ENCODE assay signal across 10 mouse cellular contexts in genomic region chr9:121382568-121382967, GRCm38 (mm10).
DNase-seq lines count a peak whose midpoint lies in the region; ATAC-seq lines count a peak whose summit lies in the region.
"Had no signal": no experiment of that assay in that cellular context is flagged by ENCODE, and none has a peak within 500 bp of the region (broad histone marks: within the 10 kb centered on the region; RNA-seq: fewer than 3 reads in every experiment).

No protein-coding gene starts in this region.

- H3K4me1 ChIP-seq in midbrain, embryonic 12.5 days, result peaks cover 33% of the 10 kb centered on the region
- H3K4me1 ChIP-seq in midbrain, embryonic 15.5 days, result peaks cover 14% of the 10 kb centered on the region
- H3K4me1 ChIP-seq in limb, embryonic 10.5 days, result peaks cover 9% of the 10 kb centered on the region; the same call in 1 of the 2 replicates

- no peaks in the 10 kb centered on the region for H3K27me3 ChIP-seq in midbrain, embryonic 12.5 days
- H3K27me3 ChIP-seq in midbrain, embryonic 15.5 days (replicated peaks), result no peaks in the 10 kb centered on the region
- H3K27me3 ChIP-seq in limb, embryonic 10.5 days (ENCODE audit: low read depth, poor library complexity, severe bottlenecking), result no peaks in the 10 kb centered on the region
- H3K27me3 ChIP-seq: neural tube, embryonic 12.5 days had no signal

- H3K4me3 ChIP-seq in midbrain, embryonic 12.5 days, result no peak overlapping the region
- H3K4me3 ChIP-seq in midbrain, embryonic 15.5 days, result no peak overlapping the region
- no peak overlapping the region for H3K4me3 ChIP-seq in limb, embryonic 10.5 days
- H3K4me3 ChIP-seq: erythroblast, embryonic 14.5 days; neural tube, embryonic 12.5 days had no signal

- no peaks in the 10 kb centered on the region for H3K9me3 ChIP-seq in midbrain, embryonic 12.5 days
- H3K9me3 ChIP-seq in midbrain, embryonic 15.5 days, result no peaks in the 10 kb centered on the region
- H3K9me3 ChIP-seq in limb, embryonic 10.5 days (replicated peaks), result no peaks in the 10 kb centered on the region
- H3K9me3 ChIP-seq: neural tube, embryonic 12.5 days had no signal

- no peaks in the 10 kb centered on the region; the same call in 1 of the 2 replicates for H3K36me3 ChIP-seq in midbrain, embryonic 12.5 days
- no peaks in the 10 kb centered on the region for H3K36me3 ChIP-seq in midbrain, embryonic 15.5 days (replicated peaks)
- H3K36me3 ChIP-seq in limb, embryonic 10.5 days, result no peaks in the 10 kb centered on the region
- H3K36me3 ChIP-seq: neural tube, embryonic 12.5 days had no signal

- no peak overlapping the region for H3K27ac ChIP-seq in midbrain, embryonic 12.5 days (replicated peaks)
- no peak overlapping the region for H3K27ac ChIP-seq in midbrain, embryonic 15.5 days
- H3K27ac ChIP-seq in limb, embryonic 10.5 days, result no peak overlapping the region
- H3K27ac ChIP-seq: neural tube, embryonic 12.5 days had no signal

- 92% methylated on average over 14 of the region's 14 CpGs for WGBS in midbrain, embryonic 12.5 days
- 91% methylated on average over 14 of the region's 14 CpGs for WGBS in midbrain, embryonic 15.5 days
- 92% methylated on average over 14 of the region's 14 CpGs for WGBS in limb, embryonic 10.5 days

- H3K9ac ChIP-seq in midbrain, embryonic 12.5 days (replicated peaks), result 0 out of 2 replicates have a peak overlapping the region, but pooled peaks have one; percentile 15
- H3K9ac ChIP-seq in midbrain, embryonic 15.5 days, result no peak overlapping the region
- H3K9ac ChIP-seq: neural tube, embryonic 12.5 days had no signal

- ATAC-seq in cerebellum, adult (ENCODE audit: insufficient number of reproducible peaks, low FRiP score, low TSS enrichment), result no peak
- no peak for ATAC-seq in midbrain, embryonic 12.5 days (ENCODE audit: low FRiP score, low read depth)
- ATAC-seq in midbrain, embryonic 15.5 days (replicated peaks), result no peak

- peak; percentile 83 for DNase-seq in cerebellum, adult 11-12 months
- DNase-seq in layer of hippocampus, postnatal 10 days (ENCODE audit: low spot score in 2 of 2), result peak; percentile 51 to 58
- peak; percentile 82 for DNase-seq in right cerebral cortex, postnatal 25 days
- DNase-seq in limb, embryonic 10.5 days (ENCODE audit: low spot score), result no peak
- DNase-seq in urinary bladder, postnatal 25 days (ENCODE audit: low spot score), result no peak

- no peak overlapping the region for H3K4me2 ChIP-seq in midbrain, embryonic 12.5 days (replicated peaks)
- no peak overlapping the region for H3K4me2 ChIP-seq in midbrain, embryonic 15.5 days
- H3K4me2 ChIP-seq: neural tube, embryonic 12.5 days had no signal

Comparison
In these comparisons a context has a peak if more than half of its experiments do, and no peak if none do; other contexts are left out.
1. DNase-seq: peak in cerebellum, adult 11-12 months (single experiment), layer of hippocampus, postnatal 10 days (2 of 2) and right cerebral cortex, postnatal 25 days (single experiment); none in limb, embryonic 10.5 days (single experiment) and urinary bladder, postnatal 25 days (single experiment).